Mouse (Mus musculus): Measurements from ENCODE around the gene Rgl1. TPM values are rescaled to one million over a fixed set of nuclear protein-coding genes. Genes with fewer than 3 reads are reported as not detected.
A peak's percentile ranks its signal among the peaks of the same experiment; 100 is the strongest.
"Not testable (repeated sequence)": the region's sequence is repeated elsewhere in the genome, so short reads cannot be mapped to it uniquely, and the experiment has no call there.

Gene Rgl1
- polyA plus RNA-seq, 1 experiment from 2014 or later, result 23.0 TPM

DNA sequence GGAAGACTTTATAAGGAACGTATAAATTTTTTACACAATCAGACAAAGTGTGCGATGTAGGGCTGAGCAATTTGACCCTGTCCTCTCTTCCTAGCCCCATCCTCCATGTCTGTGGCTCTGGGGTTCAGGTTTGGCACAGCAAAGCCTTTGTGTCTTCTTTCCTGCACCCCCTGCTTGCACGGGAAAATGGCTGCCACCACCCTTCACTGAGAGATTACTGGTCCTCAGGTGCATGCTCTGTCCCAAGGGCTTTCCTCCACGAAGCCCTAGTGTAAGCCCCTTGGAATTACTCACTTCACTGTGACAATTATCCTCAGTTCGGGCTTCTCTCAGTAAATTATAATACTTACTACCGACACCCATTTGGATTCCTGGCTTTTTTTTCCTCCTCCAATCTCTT is 109.5 kb downstream of the Rgl1 start:
- H3K9ac ChIP-seq (ENCODE audit: low read length), result no peak overlapping the region
- WGBS, result 78% methylated on average over 6 of the region's 6 CpGs
- H3K4me3 ChIP-seq (ENCODE audit: low read depth, low read length), result no peak overlapping the region
- H3K27ac ChIP-seq (replicated peaks), result no peak overlapping the region
- H3K4me2 ChIP-seq (replicated peaks; ENCODE audit: low read depth), result no peak overlapping the region
- H3K27me3 ChIP-seq (ENCODE audit: control insufficient read depth, insufficient read depth, low read length), result no peaks in the 10 kb centered on the region
- H3K9me3 ChIP-seq (ENCODE audit: control insufficient read depth, low read length), result no peaks in the 10 kb centered on the region
- DNase-seq (ENCODE audit: low spot score), result no peak
- no peaks in the 10 kb centered on the region for H3K36me3 ChIP-seq (ENCODE audit: control insufficient read depth, insufficient read depth, low read length)
- no peak for ATAC-seq (ENCODE audit: low FRiP score, low TSS enrichment)
- TF ChIP-seq CTCF (IDR thresholded peaks at IDR 0.05; ENCODE audit: low read depth) (no peak), EP300 (optimal IDR thresholded peaks at IDR 0.05) (no peak)
- no peaks in the 10 kb centered on the region for H3K4me1 ChIP-seq (replicated peaks; ENCODE audit: control insufficient read depth, insufficient read depth)

DNA sequence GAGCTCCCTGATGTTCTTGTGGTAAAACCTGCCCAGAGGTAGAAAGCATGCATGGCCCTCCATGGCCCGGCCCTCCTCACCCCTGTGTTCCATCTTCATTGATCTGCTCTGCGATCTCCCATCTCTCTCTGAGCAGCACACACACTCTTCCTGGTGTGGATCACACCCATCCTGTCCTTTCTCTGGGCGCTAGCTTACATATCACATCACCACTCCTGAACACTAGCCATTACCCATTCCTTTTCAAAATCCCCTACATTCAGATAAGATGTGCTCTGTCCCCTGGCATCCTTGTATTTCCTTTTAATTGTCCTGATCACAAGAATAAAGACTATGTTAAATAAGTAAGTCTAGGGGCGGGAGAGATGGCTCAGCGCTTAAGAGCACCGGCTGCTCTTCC is 111.3 kb downstream of the Rgl1 start:
- DNase-seq (ENCODE audit: low spot score), result no peak
- Histone ChIP-seq H3K27ac (replicated peaks) (no peak overlapping the region), H3K9ac (ENCODE audit: low read length) (no peak overlapping the region), H3K4me2 (replicated peaks; ENCODE audit: low read depth) (no peak overlapping the region), H3K4me3 (ENCODE audit: low read depth, low read length) (no peak overlapping the region), H3K4me1 (replicated peaks; ENCODE audit: control insufficient read depth, insufficient read depth) (no peaks in the 10 kb centered on the region), H3K9me3 (ENCODE audit: control insufficient read depth, low read length) (no peaks in the 10 kb centered on the region), H3K27me3 (ENCODE audit: control insufficient read depth, insufficient read depth, low read length) (no peaks in the 10 kb centered on the region), H3K36me3 (ENCODE audit: control insufficient read depth, insufficient read depth, low read length) (no peaks in the 10 kb centered on the region)
- WGBS, result 95% methylated on average over 6 of the region's 6 CpGs
- ATAC-seq (ENCODE audit: low FRiP score, low TSS enrichment), result no peak
- TF ChIP-seq EP300 (optimal IDR thresholded peaks at IDR 0.05) (no peak), CTCF (IDR thresholded peaks at IDR 0.05; ENCODE audit: low read depth) (no peak)

- Histone ChIP-seq H3K9ac (ENCODE audit: low read length) (no peak overlapping the region), H3K27ac (replicated peaks) (no peak overlapping the region), H3K4me3 (ENCODE audit: low read depth, low read length) (no peak overlapping the region), H3K4me2 (replicated peaks; ENCODE audit: low read depth) (no peak overlapping the region), H3K36me3 (ENCODE audit: control insufficient read depth, insufficient read depth, low read length) (no peaks in the 10 kb centered on the region), H3K27me3 (ENCODE audit: control insufficient read depth, insufficient read depth, low read length) (no peaks in the 10 kb centered on the region), H3K4me1 (replicated peaks; ENCODE audit: control insufficient read depth, insufficient read depth) (no peaks in the 10 kb centered on the region), H3K9me3 (ENCODE audit: control insufficient read depth, low read length) (no peaks in the 10 kb centered on the region)
- ATAC-seq (ENCODE audit: low FRiP score, low TSS enrichment) (0 out of 2 replicates have a peak, but pooled peaks have one; percentile 21), DNase-seq (ENCODE audit: low spot score) (no peak)
- WGBS, result 71% methylated on average over 1 of the region's 1 CpGs
- TF ChIP-seq EP300 (optimal IDR thresholded peaks at IDR 0.05) (no peak), CTCF (IDR thresholded peaks at IDR 0.05; ENCODE audit: low read depth) (no peak)
Measured at GRCm38 (mm10) chr1:152651495-152651874, 114.7 kb downstream of the Rgl1 start.

- no peak overlapping the region for H3K4me3 ChIP-seq (ENCODE audit: low read depth, low read length)
- DNase-seq (ENCODE audit: low spot score) (no peak), ATAC-seq (ENCODE audit: low FRiP score, low TSS enrichment) (0 out of 2 replicates have a peak, but pooled peaks have one; percentile 21)
- H3K9me3 ChIP-seq (ENCODE audit: control insufficient read depth, low read length), result no peaks in the 10 kb centered on the region
- H3K27me3 ChIP-seq (ENCODE audit: control insufficient read depth, insufficient read depth, low read length), result no peaks in the 10 kb centered on the region
- TF ChIP-seq EP300 (optimal IDR thresholded peaks at IDR 0.05) (no peak), CTCF (IDR thresholded peaks at IDR 0.05; ENCODE audit: low read depth) (no peak)
- H3K4me2 ChIP-seq (replicated peaks; ENCODE audit: low read depth), result no peak overlapping the region
- WGBS, result 91% methylated on average over 6 of the region's 6 CpGs
- no peak overlapping the region for H3K9ac ChIP-seq (ENCODE audit: low read length)
- no peaks in the 10 kb centered on the region for H3K4me1 ChIP-seq (replicated peaks; ENCODE audit: control insufficient read depth, insufficient read depth)
- H3K27ac ChIP-seq (replicated peaks), result no peak overlapping the region
- H3K36me3 ChIP-seq (ENCODE audit: control insufficient read depth, insufficient read depth, low read length), result no peaks in the 10 kb centered on the region
Measured at GRCm38 (mm10) chr1:152650856-152651494, 115.2 kb downstream of the Rgl1 start.

- Histone ChIP-seq H3K4me3 (ENCODE audit: low read depth, low read length) (no peak overlapping the region), H3K9ac (ENCODE audit: low read length) (no peak overlapping the region), H3K9me3 (ENCODE audit: control insufficient read depth, low read length) (no peaks in the 10 kb centered on the region), H3K4me2 (replicated peaks; ENCODE audit: low read depth) (no peak overlapping the region), H3K27ac (replicated peaks) (no peak overlapping the region), H3K4me1 (replicated peaks; ENCODE audit: control insufficient read depth, insufficient read depth) (no peaks in the 10 kb centered on the region), H3K27me3 (ENCODE audit: control insufficient read depth, insufficient read depth, low read length) (no peaks in the 10 kb centered on the region), H3K36me3 (ENCODE audit: control insufficient read depth, insufficient read depth, low read length) (no peaks in the 10 kb centered on the region)
- DNase-seq (ENCODE audit: low spot score) (no peak), ATAC-seq (ENCODE audit: low FRiP score, low TSS enrichment) (no peak)
- no peak for TF ChIP-seq CTCF (IDR thresholded peaks at IDR 0.05; ENCODE audit: low read depth)
- TF ChIP-seq EP300 (optimal IDR thresholded peaks at IDR 0.05), result no peak
- 73% methylated on average over 5 of the region's 5 CpGs for WGBS
Measured at GRCm38 (mm10) chr1:152648052-152648451, 118.1 kb downstream of the Rgl1 start.

DNA sequence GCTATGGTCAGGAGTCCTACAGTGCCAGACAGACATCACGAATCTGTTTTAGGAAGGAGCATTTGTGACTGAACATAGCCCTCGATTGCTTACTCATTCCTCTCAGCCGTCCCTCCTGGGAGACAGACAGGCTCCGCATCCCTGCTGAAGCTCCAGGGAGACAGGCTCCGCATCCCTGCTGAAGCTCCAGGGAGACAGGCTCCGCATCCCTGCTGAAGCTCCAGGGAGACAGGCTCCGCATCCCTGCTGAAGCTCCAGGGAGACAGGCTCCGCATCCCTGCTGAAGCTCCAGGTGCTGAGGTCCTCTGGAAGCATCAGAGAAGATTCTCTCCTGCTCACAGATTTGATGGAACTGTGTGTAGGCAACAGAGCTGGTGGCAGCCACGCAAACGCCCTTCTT is 123.9 kb downstream of the Rgl1 start:
- not testable (repeated sequence) for ATAC-seq (ENCODE audit: low FRiP score, low TSS enrichment); H3K4me2 ChIP-seq (replicated peaks; ENCODE audit: low read depth); H3K27me3 ChIP-seq (ENCODE audit: control insufficient read depth, insufficient read depth, low read length); H3K27ac ChIP-seq (replicated peaks); H3K4me1 ChIP-seq (replicated peaks; ENCODE audit: control insufficient read depth, insufficient read depth); H3K9ac ChIP-seq (ENCODE audit: low read length); H3K9me3 ChIP-seq (ENCODE audit: control insufficient read depth, low read length); H3K36me3 ChIP-seq (ENCODE audit: control insufficient read depth, insufficient read depth, low read length); DNase-seq (ENCODE audit: low spot score); H3K4me3 ChIP-seq (ENCODE audit: low read depth, low read length)
- 77% methylated on average over 10 of the region's 10 CpGs for WGBS

Measured in stomach, postnatal 0 days (tissue).